Mouse (Mus musculus) frontal cortex, postnatal 10 days (tissue): ENCODE results near the gene Abat.

ENCODE experiments used
- DNase-seq, 2 experiments: peaks; one replicate each; pipeline ENCODE4 v3.0.0; 2022; ENCODE audit warnings: low spot score in 2 of 2, mixed read lengths in 1 of 2

Gene Abat

GRCm38 (mm10) chr16:8670041-8671035 is 157.1 kb downstream of the Abat start:
- DNase-seq: no peak
